Mouse (Mus musculus): ENCODE measurements around the gene Bag5. TPM values are rescaled to one million over a fixed set of nuclear protein-coding genes. Genes with fewer than 3 reads are reported as not detected.

The Bag5 gene
- polyA plus RNA-seq, 1 experiment from 2014 or later: 65.5 TPM

DNA sequence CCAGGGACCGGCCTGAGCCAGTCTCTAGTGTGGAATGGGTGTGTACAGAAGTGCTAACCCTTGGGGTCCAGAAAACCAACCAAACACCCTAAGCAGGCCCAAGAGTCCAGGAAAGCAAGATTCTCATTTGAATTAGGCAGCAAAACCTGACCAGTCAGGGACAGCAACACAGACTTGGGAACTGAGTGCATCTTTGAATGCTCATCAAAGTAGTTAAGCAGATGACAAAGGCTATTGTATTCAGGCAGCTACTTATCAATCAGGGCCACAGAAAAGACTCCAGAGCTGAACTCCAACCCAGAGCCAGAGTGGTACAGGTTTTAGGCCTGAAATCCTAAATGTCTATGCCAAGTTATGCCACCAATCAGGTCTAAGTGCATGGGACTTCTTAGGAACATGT, 52.4 kb downstream of the Bag5 start:
- no peak overlapping the region for H3K4me2 ChIP-seq (replicated peaks)
- no peaks in the 10 kb centered on the region for H3K27me3 ChIP-seq (ENCODE audit: control insufficient read depth, insufficient read depth, low read length)
- 90% methylated on average over 1 of the region's 1 CpGs for WGBS
- H3K27ac ChIP-seq: no peak overlapping the region
- no peak for ATAC-seq (ENCODE audit: low FRiP score)
- H3K4me1 ChIP-seq (replicated peaks; ENCODE audit: control insufficient read depth, insufficient read depth, low read length): no peaks in the 10 kb centered on the region
- H3K36me3 ChIP-seq (replicated peaks; ENCODE audit: control insufficient read depth, insufficient read depth): peaks cover 44% of the 10 kb centered on the region
- H3K9me3 ChIP-seq (ENCODE audit: control insufficient read depth, low read length): no peaks in the 10 kb centered on the region
- H3K9ac ChIP-seq: no peak overlapping the region
- no peak for DNase-seq (ENCODE audit: low spot score)
- H3K4me3 ChIP-seq (replicated peaks; ENCODE audit: low read length): no peak overlapping the region

Other genes with a start within 250 kb of the Bag5 start
- gene Gm266, start 227.4 kb downstream of the Bag5 start, polyA plus RNA-seq (2014; fragmentation: Nextera tagmentation; extraction: Ambion mirVana): 2.6 and 3.8 TPM in 2 replicates
- 504 and 543 TPM in 2 replicates for gene Eif5, start 175.2 kb downstream of the Bag5 start, polyA plus RNA-seq (2014; fragmentation: Nextera tagmentation; extraction: Ambion mirVana)
- 76.4 and 81.4 TPM in 2 replicates for gene Mark3, start 138.7 kb downstream of the Bag5 start, polyA plus RNA-seq (2014; fragmentation: Nextera tagmentation; extraction: Ambion mirVana)
- gene Ckb, start 40.9 kb downstream of the Bag5 start, polyA plus RNA-seq (2014; fragmentation: Nextera tagmentation; extraction: Ambion mirVana): 1,434 and 1,576 TPM in 2 replicates
- gene Trmt61a, start 35.2 kb downstream of the Bag5 start, polyA plus RNA-seq (2014; fragmentation: Nextera tagmentation; extraction: Ambion mirVana): 6.1 and 7.2 TPM in 2 replicates
- 48.2 and 61.4 TPM in 2 replicates for gene Apopt1, start within 50 bp of the Bag5 start, polyA plus RNA-seq (2014; fragmentation: Nextera tagmentation; extraction: Ambion mirVana)
- 586 and 635 TPM in 2 replicates for gene Klc1, start 45.6 kb upstream of the Bag5 start, polyA plus RNA-seq (2014; fragmentation: Nextera tagmentation; extraction: Ambion mirVana)
- gene Xrcc3, start 100.6 kb upstream of the Bag5 start, polyA plus RNA-seq (2014; fragmentation: Nextera tagmentation; extraction: Ambion mirVana): 2.6 and 3.1 TPM in 2 replicates
- 36.7 and 40.1 TPM in 2 replicates for gene Zfyve21, start 100.9 kb upstream of the Bag5 start, polyA plus RNA-seq (2014; fragmentation: Nextera tagmentation; extraction: Ambion mirVana)
- gene Ppp1r13b, start 194.9 kb upstream of the Bag5 start, polyA plus RNA-seq (2014; fragmentation: Nextera tagmentation; extraction: Ambion mirVana): 38.0 and 43.3 TPM in 2 replicates

All from hindbrain, embryonic 14.5 days (tissue).